Mouse (Mus musculus): Measurements from ENCODE around the gene Pipox. TPM values are rescaled to one million over a fixed set of nuclear protein-coding genes. Genes with fewer than 3 reads are reported as not detected.

The Pipox gene
- total RNA-seq, 2 experiments from 2014 or later, result 1.5 to 3.7 TPM

DNA sequence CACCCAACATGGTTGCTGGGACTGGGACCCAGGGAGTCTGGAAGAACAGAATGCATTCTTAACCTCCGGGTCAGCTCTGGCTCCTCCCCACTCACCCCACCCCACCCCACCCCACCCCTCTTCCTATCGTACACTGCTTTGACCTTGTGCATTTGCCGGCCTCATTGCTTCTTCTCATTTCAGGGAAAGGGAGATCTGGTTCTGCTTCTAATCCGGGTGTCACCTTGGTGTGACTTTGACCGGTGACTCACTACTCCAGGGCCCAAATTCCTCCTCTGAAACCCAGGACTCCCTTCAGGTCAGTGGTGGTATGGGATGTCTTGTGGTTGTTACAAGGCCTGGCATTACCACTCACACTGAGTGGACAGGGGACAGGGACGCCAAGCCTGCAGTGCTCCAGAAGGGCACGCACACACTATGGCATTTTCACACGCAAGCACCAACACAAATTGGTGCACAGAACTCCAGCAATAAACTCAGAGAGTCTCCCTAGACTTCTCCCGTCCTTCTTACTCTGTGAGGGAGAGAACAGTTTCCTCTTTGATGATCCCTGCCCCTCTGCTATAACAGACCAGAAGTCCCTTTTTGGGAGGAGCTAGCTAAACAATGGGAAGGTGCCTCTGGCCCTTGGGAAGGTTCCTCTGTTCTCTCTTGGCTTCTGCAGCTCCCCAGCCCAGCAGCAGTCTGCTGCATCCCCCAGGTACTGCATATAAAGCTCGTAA is 9.2 kb downstream of the Pipox start:
- intact Hi-C loops (cut with DNase I), result no loop called here

GRCm38 (mm10) chr11:77876760-77877148 is 17.1 kb downstream of the Pipox start:
- DNase-seq, result no peak
- intact Hi-C loops (cut with DNase I), result no loop called here

More for the DNA sequence above, 9.2 kb downstream of the Pipox start:
- no peak for DNase-seq

- DNase-seq, result no peak
- intact Hi-C loops (cut with DNase I), result no loop called here
Observed at GRCm38 (mm10) chr11:77875847-77876759, 17.8 kb downstream of the Pipox start.

- DNase-seq, result no peak
- intact Hi-C loops (cut with DNase I), result no loop called here
Observed at GRCm38 (mm10) chr11:77875269-77875668, 18.6 kb downstream of the Pipox start.

DNA sequence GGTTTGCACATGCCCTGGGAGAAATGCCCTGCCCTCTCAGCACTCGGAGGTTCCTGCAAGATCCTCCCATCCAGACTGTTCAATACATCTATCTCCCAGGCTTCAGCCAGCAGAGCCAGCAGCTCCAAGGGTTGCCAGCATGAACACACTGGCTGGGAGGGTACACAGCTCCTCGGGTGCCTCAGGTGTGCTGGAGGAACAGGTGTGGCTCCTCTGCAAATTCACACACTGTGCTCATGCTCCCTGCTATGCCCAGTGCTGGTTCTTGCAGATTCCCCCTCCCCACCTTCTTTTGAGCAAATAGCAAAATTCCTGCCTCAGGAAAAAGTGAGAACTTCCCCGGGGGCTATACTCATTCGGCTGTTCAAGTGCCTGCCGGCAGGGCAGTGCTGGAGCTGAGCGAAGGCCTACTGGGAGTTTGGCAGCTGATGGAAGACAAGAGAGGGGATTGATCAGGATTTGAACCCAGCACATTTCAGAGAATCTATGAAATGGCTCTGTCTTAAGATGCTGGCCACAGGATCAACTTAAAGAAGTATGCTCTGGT is 19.1 kb downstream of the Pipox start:
- no peak for DNase-seq
- intact Hi-C loops (cut with DNase I), result no loop called here

DNA sequence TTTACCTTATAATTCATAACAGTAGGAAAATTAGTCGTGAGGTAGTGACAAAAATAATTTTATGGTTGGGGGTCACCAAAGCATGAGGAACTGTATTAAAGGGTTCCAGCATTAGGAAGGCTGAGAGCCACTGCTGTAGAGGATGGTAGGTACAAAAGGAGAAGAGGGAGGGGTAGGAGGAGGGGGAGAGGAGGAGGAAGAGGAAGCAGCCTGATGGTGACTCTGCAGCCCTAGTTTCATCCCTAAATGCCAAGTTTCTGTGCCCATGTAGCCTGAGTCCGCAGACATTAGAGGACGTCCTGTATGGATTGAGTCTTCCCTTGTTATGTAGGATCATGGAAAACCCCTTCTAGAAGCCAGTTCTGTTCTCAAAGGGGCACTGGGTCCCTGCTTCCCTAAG is 20.8 kb downstream of the Pipox start:
- DNase-seq, result no peak
- intact Hi-C loops (cut with DNase I), result no loop called here

GRCm38 (mm10) chr11:77872685-77873084 is 21.2 kb downstream of the Pipox start:
- intact Hi-C loops (cut with DNase I), result no loop called here
- DNase-seq, result no peak

GRCm38 (mm10) chr11:77872236-77872635 is 21.7 kb downstream of the Pipox start:
- intact Hi-C loops (cut with DNase I), result no loop called here

GRCm38 (mm10) chr11:77871436-77871835 is 22.5 kb downstream of the Pipox start:
- intact Hi-C loops (cut with DNase I), result no loop called here
- DNase-seq, result peak; percentile 80

More at GRCm38 (mm10) chr11:77872236-77872635, 21.7 kb downstream of the Pipox start:
- peak; percentile 83 for DNase-seq

DNA sequence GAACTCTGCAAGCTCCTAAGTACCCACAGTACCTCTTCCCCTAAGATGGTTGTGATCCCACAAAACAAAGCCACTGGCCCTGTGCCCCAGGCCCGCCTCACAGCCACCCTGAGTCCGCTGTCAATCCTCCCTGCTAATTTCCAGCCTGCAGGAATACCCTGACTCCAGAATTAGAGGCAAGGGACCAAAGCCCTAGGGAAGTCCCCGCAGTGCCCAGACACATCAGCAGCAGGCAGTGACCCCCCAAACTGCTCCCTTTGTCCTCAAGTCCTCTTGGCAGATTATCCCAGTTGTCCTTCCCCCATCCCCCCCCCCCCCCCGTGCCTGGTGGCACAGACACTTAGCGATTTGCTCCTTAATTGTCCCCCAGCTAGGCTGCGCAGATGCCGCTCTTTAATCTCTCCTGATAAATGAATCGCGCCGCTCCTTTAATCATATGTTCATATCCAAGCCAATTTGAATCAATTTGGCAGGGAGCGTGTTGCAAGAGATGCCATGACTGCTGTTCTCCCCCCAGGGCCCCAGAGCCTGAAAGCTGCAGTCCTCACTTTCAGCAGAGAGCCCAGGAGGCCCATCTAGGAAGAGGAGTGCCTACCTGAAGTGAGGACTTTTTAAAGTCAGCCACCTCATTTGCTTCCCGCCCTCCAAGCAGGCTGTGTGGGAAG is 26.3 kb downstream of the Pipox start:
- no peak for DNase-seq
- intact Hi-C loops (cut with DNase I), result no loop called here

DNA sequence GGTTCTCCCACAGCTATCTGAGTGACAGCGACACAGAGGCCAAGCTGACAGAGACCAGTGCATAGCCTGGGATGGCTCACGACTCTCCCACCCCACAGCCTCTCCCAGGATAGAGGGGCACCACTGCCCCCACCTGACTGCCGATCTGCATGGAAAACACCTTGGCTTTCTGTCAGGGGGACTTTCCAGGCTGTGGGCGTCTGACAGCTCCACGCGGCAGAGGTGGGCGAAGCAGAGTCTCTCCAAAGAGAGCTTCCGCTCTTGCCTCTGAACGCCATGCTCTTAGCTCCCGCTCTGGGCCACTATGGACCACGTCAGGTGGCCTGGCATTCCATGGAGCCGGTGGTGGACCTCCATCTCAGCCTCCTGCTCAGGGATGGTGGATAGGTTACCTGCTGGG is 29.1 kb downstream of the Pipox start:
- intact Hi-C loops (cut with DNase I), result no loop called here
- DNase-seq, result no peak

DNA sequence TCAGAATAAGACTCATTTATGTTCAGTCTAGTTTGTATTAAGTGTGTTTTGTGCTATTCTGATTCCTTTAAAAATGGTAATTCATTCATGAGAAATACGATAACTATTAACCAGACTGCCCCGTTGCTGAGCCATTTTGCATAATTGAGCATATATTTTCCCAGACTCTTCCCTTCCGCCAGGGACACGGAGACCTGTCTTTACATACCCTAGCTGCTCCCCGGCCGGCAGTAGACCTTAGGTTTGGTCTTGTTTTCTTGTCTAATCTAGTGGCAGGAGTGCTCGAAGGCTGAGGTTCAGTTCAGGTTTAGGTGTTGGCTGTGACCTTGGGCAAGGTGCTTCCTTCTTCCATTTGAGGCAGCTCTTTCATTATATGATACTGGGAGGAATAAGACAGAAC is 31.0 kb downstream of the Pipox start:
- DNase-seq, result no peak
- intact Hi-C loops (cut with DNase I), result no loop called here

DNA sequence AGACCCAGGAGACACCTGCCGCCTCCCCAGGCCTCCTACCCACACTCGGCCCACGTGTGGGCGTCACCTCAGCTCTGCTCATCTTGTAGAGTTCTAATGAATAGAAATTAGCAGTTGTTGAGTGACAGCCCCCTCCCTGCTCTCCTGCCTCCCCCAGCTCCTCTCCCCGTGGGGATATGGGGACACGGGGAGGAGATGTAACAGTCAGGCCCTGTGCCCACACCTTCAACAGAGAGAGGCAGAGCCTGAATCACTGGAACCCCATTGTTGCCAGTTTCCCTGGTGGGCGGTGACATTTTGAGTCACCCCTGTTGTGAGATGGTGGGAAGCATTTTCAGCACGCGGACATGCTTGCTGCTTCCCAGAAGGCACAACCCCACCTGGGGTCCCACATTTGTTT is 32.9 kb downstream of the Pipox start:
- no peak for DNase-seq
- intact Hi-C loops (cut with DNase I), result no loop called here

DNA sequence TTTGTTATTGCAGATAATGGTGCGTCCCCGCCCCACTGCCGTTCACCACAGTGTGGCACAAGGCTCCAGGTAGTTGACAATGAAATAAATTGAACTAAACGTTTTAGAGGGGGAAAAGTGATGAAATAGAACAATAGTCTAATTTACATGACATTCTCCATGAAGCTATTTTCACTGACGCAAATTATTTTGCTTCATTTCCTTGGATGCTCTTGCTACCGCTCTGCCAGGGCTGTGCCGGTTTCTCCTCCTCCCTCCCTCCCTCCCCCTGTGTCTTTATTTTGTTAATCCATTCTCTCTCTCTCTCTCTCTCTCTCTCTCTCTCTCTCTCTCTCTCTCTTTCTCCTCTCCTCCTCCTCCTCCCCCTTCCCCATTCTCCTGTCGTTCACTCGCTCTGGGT is 35.3 kb downstream of the Pipox start:
- intact Hi-C loops (cut with DNase I), result loop anchor here (10.0 kb wide), 1 partner anchor 106 kb away; no protein-coding TSS in a partner anchor
- DNase-seq, result no peak

DNA sequence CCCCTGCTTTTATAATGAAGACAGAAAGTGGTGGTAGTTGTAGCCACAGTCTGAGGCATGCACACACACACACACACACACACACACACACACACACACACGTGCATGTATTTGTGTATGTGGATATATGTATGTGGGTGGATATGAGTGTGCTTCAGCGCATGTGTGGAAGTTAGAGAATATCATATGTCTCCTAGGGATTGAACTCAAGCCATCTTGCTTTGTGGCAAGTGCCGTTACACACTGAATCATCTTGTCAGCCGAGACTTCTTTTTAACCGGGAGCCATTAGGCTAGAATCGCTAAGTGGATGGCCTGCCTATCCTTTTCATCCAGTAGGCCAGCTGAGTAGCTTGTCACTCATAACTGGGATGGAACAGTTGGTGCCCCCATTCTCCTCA is 36.8 kb downstream of the Pipox start:
- no peak for DNase-seq

DNA sequence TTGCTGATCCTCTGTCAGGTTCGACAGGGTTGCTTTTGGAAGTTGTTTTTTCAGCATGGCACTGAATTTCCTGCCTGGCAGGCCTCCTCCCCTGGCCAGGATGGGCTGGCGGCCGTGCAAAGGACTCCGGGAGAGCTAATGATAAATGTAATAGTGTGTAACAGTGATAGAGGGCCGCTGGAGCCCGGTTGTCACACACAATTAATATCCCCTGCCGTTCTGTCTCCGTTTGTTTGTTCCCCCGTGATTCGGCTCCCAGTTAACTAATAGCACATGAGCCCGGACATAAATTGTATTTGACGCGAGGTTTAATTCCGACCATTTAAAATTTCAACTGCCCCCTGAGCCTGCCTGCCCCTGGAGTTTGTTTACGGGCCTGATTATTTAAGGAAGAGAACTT is 38.5 kb downstream of the Pipox start:
- intact Hi-C loops (cut with DNase I), result loop anchor here (10.0 kb wide), 1 partner anchor 109 kb away; no protein-coding TSS in a partner anchor
- DNase-seq, result no peak

More for the DNA sequence above, 36.8 kb downstream of the Pipox start:
- intact Hi-C loops (cut with DNase I), result loop anchor here (10.0 kb wide), 1 partner anchor 108 kb away; no protein-coding TSS in a partner anchor

- intact Hi-C loops (cut with DNase I), result loop anchor here (10.0 kb wide), 1 partner anchor 110 kb away; no protein-coding TSS in a partner anchor
- DNase-seq, result no peak
Observed at GRCm38 (mm10) chr11:77854641-77855040, 39.3 kb downstream of the Pipox start.

DNA sequence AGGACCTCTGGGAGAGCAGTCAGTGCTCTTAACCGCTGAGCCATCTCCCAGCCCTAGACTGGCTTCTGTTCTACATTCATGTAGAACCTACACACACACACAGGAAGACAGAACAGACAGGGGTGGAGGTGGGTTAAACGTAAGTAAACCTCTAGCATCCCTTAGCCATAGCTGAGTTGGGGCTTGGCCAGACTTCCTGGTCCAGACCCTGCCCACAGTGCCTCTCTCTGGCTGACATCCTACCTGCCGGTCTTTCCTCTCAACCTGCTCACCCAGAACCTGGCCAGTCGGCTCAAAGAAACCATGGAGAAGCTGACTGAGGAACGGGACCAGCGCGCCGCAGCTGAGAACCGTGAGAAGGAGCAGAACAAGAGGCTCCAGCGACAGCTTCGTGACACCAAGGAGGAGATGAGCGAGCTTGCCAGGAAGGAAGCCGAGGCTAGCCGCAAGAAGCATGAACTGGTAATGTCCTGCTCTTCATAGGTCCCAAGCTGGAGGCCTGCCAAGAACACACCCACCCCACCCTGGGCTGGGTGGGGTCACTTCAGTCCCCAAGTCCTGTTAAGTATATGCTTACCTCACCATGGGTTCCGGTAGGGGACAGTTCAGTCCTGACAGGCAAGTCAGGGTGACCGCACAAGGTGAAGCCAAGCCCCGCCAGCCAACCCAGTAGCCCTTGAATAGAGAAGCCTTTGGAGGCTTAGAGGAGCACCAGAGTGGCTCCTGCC is 40.8 kb downstream of the Pipox start:
- intact Hi-C loops (cut with DNase I), result loop anchor here (10.0 kb wide), 1 partner anchor 112 kb away; no protein-coding TSS in a partner anchor
- DNase-seq, result no peak

- intact Hi-C loops (cut with DNase I), result loop anchor here (10.0 kb wide), 1 partner anchor 113 kb away; no protein-coding TSS in a partner anchor
- DNase-seq, result no peak
Observed at GRCm38 (mm10) chr11:77852195-77852594, 41.7 kb downstream of the Pipox start.

DNA sequence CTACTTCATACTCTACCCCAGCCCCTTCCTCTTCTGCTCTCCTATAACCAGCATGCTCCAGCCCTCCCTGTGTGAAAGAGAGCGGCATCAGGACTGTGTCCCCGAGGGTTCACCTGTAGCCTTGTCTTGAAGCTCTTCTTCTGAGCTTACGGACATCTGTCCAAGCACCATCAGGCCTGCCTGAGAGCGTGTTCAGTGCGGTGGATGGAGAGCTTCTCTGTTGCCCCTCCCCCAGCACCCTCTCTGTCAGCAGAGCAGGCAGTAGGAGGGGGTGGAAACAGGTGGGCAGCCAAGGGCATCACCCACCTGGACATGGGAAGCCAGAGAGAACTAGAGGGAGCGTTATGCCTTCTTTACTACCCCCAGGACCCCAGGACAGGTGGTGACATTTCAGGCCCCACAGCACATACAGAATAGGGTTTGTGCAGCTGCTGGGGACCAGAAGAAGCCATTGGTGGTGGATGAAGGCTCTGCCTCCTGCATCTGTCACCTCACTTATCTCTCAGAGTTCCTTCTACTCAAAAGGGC is 42.3 kb downstream of the Pipox start:
- intact Hi-C loops (cut with DNase I), result loop anchor here (10.0 kb wide), 1 partner anchor 113 kb away; no protein-coding TSS in a partner anchor

More for the DNA sequence above, 42.3 kb downstream of the Pipox start:
- DNase-seq, result no peak

All from left cerebral cortex, postnatal 4 days (tissue).